Comparison of ENCODE assay signal across 8 mouse cellular contexts in the genomic region with DNA sequence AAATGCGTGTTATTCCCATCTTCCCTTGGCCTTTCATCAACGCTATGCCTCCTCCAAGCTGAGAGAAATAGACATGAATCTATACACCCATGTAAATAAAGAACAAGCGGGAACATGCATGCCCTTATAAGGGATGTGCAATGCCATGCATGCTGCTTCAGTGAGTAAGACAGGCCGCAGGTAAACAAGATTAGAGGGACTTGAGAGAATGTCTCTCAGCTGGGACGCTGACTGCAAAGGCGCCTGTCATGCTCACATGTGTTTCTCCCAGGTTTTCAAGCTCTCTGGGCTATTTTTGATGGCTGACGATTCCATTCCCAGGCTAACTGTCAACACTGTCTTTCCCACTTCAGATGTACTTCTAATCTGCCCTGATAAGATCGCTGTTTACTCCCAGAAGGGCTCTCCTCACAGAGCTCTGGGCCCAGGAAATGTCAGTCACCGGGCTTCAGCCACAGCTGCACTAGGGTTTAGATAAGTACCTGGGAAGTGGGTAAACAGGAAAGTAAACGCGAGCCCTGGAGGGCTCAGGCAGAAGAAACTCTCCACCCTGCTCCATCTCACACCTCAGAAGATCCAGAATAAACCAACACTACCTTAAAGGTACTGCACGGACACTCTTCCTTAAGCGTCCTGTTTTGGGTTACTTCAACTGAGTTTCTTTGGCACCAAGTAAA. TPM values are rescaled to one million over a fixed set of nuclear protein-coding genes. Genes with fewer than 3 reads are reported as not detected.
A peak's percentile ranks its signal among the peaks of the same experiment; 100 is the strongest.
DNase-seq lines count a peak whose midpoint lies in the region; ATAC-seq lines count a peak whose summit lies in the region.

No protein-coding gene starts in this region.

- DNase-seq in c-Kit-positive CD71-positive TER-119-positive erythroid progenitor cells, embryonic 14.5 days (ENCODE audit: low spot score): peak; percentile 13
- DNase-seq in heart, postnatal 4 days: peak; percentile 56
- peak; percentile 14 to 21 for DNase-seq in lung, adult 18-20 months
- DNase-seq in layer of hippocampus, adult 18-20 months (ENCODE audit: low spot score in 2 of 2): no peak
- no peak for DNase-seq in cerebellum, adult 9-11 months
- no peak for DNase-seq in cerebellum, postnatal 10 days

- peak overlapping the region; percentile 72 for H3K4me2 ChIP-seq in neural tube, embryonic 15.5 days

- peak; percentile 45; the same call in 1 of the 2 replicates for ATAC-seq in erythroblast, adult 5-6 weeks (replicated peaks; ENCODE audit: low FRiP score, poor library complexity, severe bottlenecking)
- peak; percentile 38; the same call in 1 of the 2 replicates for ATAC-seq in neural tube, embryonic 15.5 days (ENCODE audit: low FRiP score)

- H3K36me3 ChIP-seq in neural tube, embryonic 15.5 days: no peaks in the 10 kb centered on the region

- no peak overlapping the region for H3K27ac ChIP-seq in neural tube, embryonic 15.5 days (replicated peaks)

- no peaks in the 10 kb centered on the region for H3K27me3 ChIP-seq in neural tube, embryonic 15.5 days (replicated peaks)

- no peak overlapping the region for H3K9ac ChIP-seq in neural tube, embryonic 15.5 days (replicated peaks)

- WGBS in neural tube, embryonic 15.5 days: 65% methylated on average over 13 of the region's 13 CpGs

- H3K4me1 ChIP-seq in neural tube, embryonic 15.5 days: peaks cover 5% of the 10 kb centered on the region

- peak overlapping the region; percentile 37 for H3K4me3 ChIP-seq in neural tube, embryonic 15.5 days (replicated peaks)

- H3K9me3 ChIP-seq in neural tube, embryonic 15.5 days (replicated peaks): no peaks in the 10 kb centered on the region

RNA-seq across cellular contexts. Expression of gene Atp6ap1l, which starts 19.2 kb away (rescaled TPM):
- total RNA-seq in erythroblast, adult 5-6 weeks (2015; ENCODE audit: low replicate concordance): not detected in 2 replicates
- not detected in 2 replicates for total RNA-seq in erythroblast, adult 5-6 weeks (2017; ENCODE audit: low replicate concordance)
- total RNA-seq in heart, postnatal 4 days (2021): 1 to 10 TPM in 1 of 2 experiments, under 1 TPM in 1; 0.65 to 1.6 TPM
- 0.68 and 0.79 TPM in 2 replicates for polyA plus RNA-seq in neural tube, embryonic 15.5 days (2015; fragmentation: Nextera tagmentation; extraction: Ambion mirVana)
- 1 to 10 TPM; 2.1 to 3.1 TPM for total RNA-seq in layer of hippocampus, adult 18-20 months (2021)

RNA-seq across cellular contexts. Expression of gene Rps23, which starts 36.8 kb away (rescaled TPM):
- 281 and 297 TPM in 2 replicates for total RNA-seq in erythroblast, adult 5-6 weeks (2015; ENCODE audit: low replicate concordance)
- total RNA-seq in erythroblast, adult 5-6 weeks (2017; ENCODE audit: low replicate concordance): 387 and 828 TPM in 2 replicates
- total RNA-seq in heart, postnatal 4 days (2021): 100 to 1,000 TPM; 294 to 301 TPM
- polyA plus RNA-seq in neural tube, embryonic 15.5 days (2015; fragmentation: Nextera tagmentation; extraction: Ambion mirVana): 107 and 127 TPM in 2 replicates
- total RNA-seq in layer of hippocampus, adult 18-20 months (2021): 100 to 1,000 TPM; 231 to 265 TPM

Comparison
In these comparisons a context has a peak if more than half of its experiments do, and no peak if none do; other contexts are left out.
1. DNase-seq: peak in c-Kit-positive CD71-positive TER-119-positive erythroid progenitor cells, embryonic 14.5 days (single experiment), heart, postnatal 4 days (single experiment) and lung, adult 18-20 months (2 of 2); none in layer of hippocampus, adult 18-20 months (0 of 2), cerebellum, adult 9-11 months (single experiment) and cerebellum, postnatal 10 days (0 of 2).